Mouse (Mus musculus) embryonic facial prominence, embryonic 11.5 days (tissue): Measurements from ENCODE around the gene Plekha7. TPM values are rescaled to one million over a fixed set of nuclear protein-coding genes. Genes with fewer than 3 reads are reported as not detected.

Experiments
- ATAC-seq: fragments of 200-750 bp; cut with Nextera tagmentation; replicated peaks from 2 replicates; pipeline ENCODE4 v1.8.0; 2017; ENCODE audit warnings: low read depth; ENCODE audit not compliant: insufficient number of reproducible peaks, low FRiP score, low TSS enrichment
- DNase-seq: peaks from one replicate; pipeline ENCODE4 v3.0.0-alpha.2; 2015; ENCODE audit warnings: low spot score
- H3K27ac ChIP-seq: fragments of 300-500 bp; sonication (generic); replicated peaks from 2 replicates; pipeline ENCODE4 v1.5.1; 2014; ENCODE audit warnings: mild to moderate bottlenecking, low read depth, low read length, control low read depth
- H3K27me3 ChIP-seq: fragments of 300-500 bp; sonication (generic); 2 replicates; pipeline ENCODE4 v1.6.1; 2014; ENCODE audit warnings: mild to moderate bottlenecking, low read length, moderate library complexity, mixed read lengths; ENCODE audit not compliant: control insufficient read depth, insufficient read depth
- H3K36me3 ChIP-seq: fragments of 300-500 bp; sonication (generic); replicated peaks from 2 replicates; pipeline ENCODE4 v1.6.1; 2014; ENCODE audit warnings: low read depth, mild to moderate bottlenecking, low read length, moderate library complexity, mixed read lengths; ENCODE audit not compliant: control insufficient read depth, insufficient read depth
- H3K4me1 ChIP-seq: fragments of 300-500 bp; sonication (generic); 2 replicates; pipeline ENCODE4 v1.6.1; 2014; ENCODE audit warnings: low read length, mixed read lengths; ENCODE audit not compliant: control insufficient read depth, insufficient read depth
- H3K4me2 ChIP-seq: fragments of 300-500 bp; sonication (generic); 2 replicates; pipeline ENCODE4 v1.6.1; 2014; ENCODE audit warnings: low read depth, mild to moderate bottlenecking, control low read depth, low read length, moderate library complexity
- H3K4me3 ChIP-seq: fragments of 300-500 bp; sonication (generic); 2 replicates; pipeline ENCODE4 v1.5.1; 2014; ENCODE audit warnings: low read depth, low read length, control low read depth
- H3K9ac ChIP-seq: fragments of 300-500 bp; sonication (generic); replicated peaks from 2 replicates; pipeline ENCODE4 v1.6.1; 2014; ENCODE audit warnings: mild to moderate bottlenecking, control low read depth, low read length
- H3K9me3 ChIP-seq: fragments of 300-500 bp; sonication (generic); replicated peaks from 2 replicates; pipeline ENCODE4 v1.6.1; 2016; ENCODE audit warnings: mild to moderate bottlenecking, low read length, inconsistent platforms, mixed read lengths; ENCODE audit not compliant: control insufficient read depth
- WGBS: fragments of 180-500 bp; shearing (Covaris S2); extraction: QIAGEN DNeasy Blood & Tissue Kit; methylation state at CpG from one replicate; pipeline ENCODE4 v1.1.7; 2014; 5-methylcytosine and 5-hydroxymethylcytosine counted together
- polyA plus RNA-seq: library from polyadenylated mRNA; unstranded; fragments of >200 nt; fragmentation: Nextera tagmentation; extraction: Ambion mirVana; gene quantifications from 2 replicates; pipeline ENCODE4 v1.2.1, GENCODE M21; 2014

The Plekha7 gene
- polyA plus RNA-seq, 1 experiment from 2014 or later: 3.6 TPM

- no peaks in the 10 kb centered on the region for H3K4me1 ChIP-seq
- ATAC-seq: no peak
- H3K9me3 ChIP-seq: no peaks in the 10 kb centered on the region
- H3K9ac ChIP-seq: no peak overlapping the region
- H3K36me3 ChIP-seq: peaks cover 9% of the 10 kb centered on the region
- H3K27ac ChIP-seq: no peak overlapping the region
- H3K4me3 ChIP-seq: no peak overlapping the region
- WGBS: 73% methylated on average over 7 of the region's 7 CpGs
- no peak for DNase-seq
- no peak overlapping the region for H3K4me2 ChIP-seq
- H3K27me3 ChIP-seq: no peaks in the 10 kb centered on the region
Measured at GRCm38 (mm10) chr7:116328777-116329176, 20.6 kb upstream of the Plekha7 start.

- no peak for ATAC-seq
- no peak overlapping the region for H3K27ac ChIP-seq
- no peak overlapping the region for H3K4me2 ChIP-seq
- WGBS: 91% methylated on average over 5 of the region's 5 CpGs
- H3K27me3 ChIP-seq: no peaks in the 10 kb centered on the region
- H3K36me3 ChIP-seq: peaks cover 9% of the 10 kb centered on the region
- H3K4me1 ChIP-seq: no peaks in the 10 kb centered on the region
- DNase-seq: no peak
- H3K9ac ChIP-seq: no peak overlapping the region
- H3K4me3 ChIP-seq: no peak overlapping the region
- H3K9me3 ChIP-seq: no peaks in the 10 kb centered on the region
Measured at GRCm38 (mm10) chr7:116327901-116328300, 19.7 kb upstream of the Plekha7 start.

- ATAC-seq: peak; percentile 35; the same call in 1 of the 2 replicates
- H3K27ac ChIP-seq: no peak overlapping the region
- H3K9ac ChIP-seq: no peak overlapping the region
- DNase-seq: peak; percentile 84
- H3K27me3 ChIP-seq: no peaks in the 10 kb centered on the region
- no peaks in the 10 kb centered on the region for H3K4me1 ChIP-seq
- H3K4me3 ChIP-seq: no peak overlapping the region
- no peaks in the 10 kb centered on the region for H3K9me3 ChIP-seq
- WGBS: 30% methylated on average over 10 of the region's 10 CpGs
- no peaks in the 10 kb centered on the region for H3K36me3 ChIP-seq
- H3K4me2 ChIP-seq: no peak overlapping the region
Measured at GRCm38 (mm10) chr7:116323331-116323964, 15.3 kb upstream of the Plekha7 start.

DNA sequence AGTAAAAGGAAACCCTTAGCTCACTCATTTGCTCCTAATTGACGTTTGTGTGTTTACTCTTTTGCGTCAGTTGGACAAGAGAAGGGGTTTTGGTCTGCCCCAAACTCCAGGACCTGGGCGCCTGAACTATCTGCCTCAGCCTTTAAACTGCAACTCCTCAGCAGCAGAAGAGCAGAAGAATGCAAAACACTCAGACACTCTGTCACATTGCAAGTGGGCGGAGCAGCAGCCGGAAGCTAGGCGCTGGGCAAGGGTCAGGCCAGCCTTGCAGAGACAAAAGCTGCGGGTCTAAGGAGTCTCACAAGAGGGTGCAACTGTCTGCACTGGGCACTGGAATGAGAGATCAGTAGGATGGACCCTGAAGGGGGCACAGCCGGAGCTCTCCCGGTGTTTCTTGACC is 1.3 kb upstream of the Plekha7 start:
- H3K9ac ChIP-seq: no peak overlapping the region
- H3K27ac ChIP-seq: no peak overlapping the region
- H3K4me3 ChIP-seq: no peak overlapping the region
- ATAC-seq (no peak), DNase-seq (peak; percentile 49)
- WGBS: 8% methylated on average over 9 of the region's 9 CpGs
- peaks cover 6% of the 10 kb centered on the region; the same call in 1 of the 2 replicates for H3K4me1 ChIP-seq
- peaks cover 5% of the 10 kb centered on the region; the same call in 1 of the 2 replicates for H3K27me3 ChIP-seq
- H3K9me3 ChIP-seq: no peaks in the 10 kb centered on the region
- H3K4me2 ChIP-seq: peak overlapping the region; percentile 27; the same call in 1 of the 2 replicates
- no peaks in the 10 kb centered on the region for H3K36me3 ChIP-seq

DNA sequence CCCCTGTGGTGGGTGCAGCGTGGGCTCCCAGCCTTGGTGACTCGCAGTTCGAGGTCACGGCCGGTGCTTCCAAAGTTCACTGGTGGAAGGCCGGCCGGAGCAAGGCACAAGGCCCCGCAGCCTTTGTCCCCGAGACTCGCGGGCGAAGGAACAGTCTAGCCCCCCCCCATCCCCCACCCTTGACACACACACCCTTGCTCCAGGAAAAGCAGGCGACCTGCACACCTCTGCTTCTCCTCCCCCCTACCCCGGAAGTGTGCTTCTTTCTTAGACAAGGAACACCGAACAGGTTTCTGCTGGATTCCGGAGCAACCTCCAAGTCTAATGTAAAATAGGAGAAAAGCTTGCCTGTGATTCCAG is 436 bp upstream of the Plekha7 start:
- peaks cover 6% of the 10 kb centered on the region; the same call in 1 of the 2 replicates for H3K4me1 ChIP-seq
- H3K4me3 ChIP-seq: peak overlapping the region; percentile 74
- peaks cover 5% of the 10 kb centered on the region; the same call in 1 of the 2 replicates for H3K27me3 ChIP-seq
- H3K36me3 ChIP-seq: no peaks in the 10 kb centered on the region
- H3K9me3 ChIP-seq: no peaks in the 10 kb centered on the region
- H3K9ac ChIP-seq: peak overlapping the region; percentile 61; the same call in 1 of the 2 replicates
- peak overlapping the region; percentile 99 for H3K4me2 ChIP-seq
- DNase-seq (peak; percentile 44), ATAC-seq (no peak; the same call in 1 of the 2 replicates)
- WGBS: 5% methylated on average over 16 of the region's 16 CpGs
- no peak overlapping the region for H3K27ac ChIP-seq

- under 1% methylated on average over 63 of the region's 63 CpGs for WGBS
- peaks cover 6% of the 10 kb centered on the region; the same call in 1 of the 2 replicates for H3K4me1 ChIP-seq
- H3K27me3 ChIP-seq: peaks cover 5% of the 10 kb centered on the region; the same call in 1 of the 2 replicates
Measured at GRCm38 (mm10) chr7:116307099-116307870, 891 bp downstream of the Plekha7 start.

GRCm38 (mm10) chr7:116306601-116307000 is 1.6 kb downstream of the Plekha7 start:
- Histone ChIP-seq H3K4me2 (peak overlapping the region; percentile 99), H3K4me1 (peaks cover 6% of the 10 kb centered on the region; the same call in 1 of the 2 replicates), H3K36me3 (no peaks in the 10 kb centered on the region), H3K4me3 (peak overlapping the region; percentile 74), H3K9me3 (no peaks in the 10 kb centered on the region), H3K27ac (no peak overlapping the region), H3K27me3 (peaks cover 5% of the 10 kb centered on the region; the same call in 1 of the 2 replicates), H3K9ac (no peak overlapping the region)
- DNase-seq (no peak), ATAC-seq (no peak)
- 14% methylated on average over 5 of the region's 5 CpGs for WGBS

More at GRCm38 (mm10) chr7:116307099-116307870, 891 bp downstream of the Plekha7 start:
- H3K36me3 ChIP-seq: no peaks in the 10 kb centered on the region
- peak overlapping the region; percentile 99 for H3K4me2 ChIP-seq
- peak; percentile 78 for ATAC-seq
- H3K9me3 ChIP-seq: no peaks in the 10 kb centered on the region
- H3K4me3 ChIP-seq: peak overlapping the region; percentile 74
- H3K9ac ChIP-seq: peak overlapping the region; percentile 61
- peak overlapping the region; percentile 28; the same call in 1 of the 2 replicates for H3K27ac ChIP-seq
- DNase-seq: peak; percentile 87
